Mouse (Mus musculus) adrenal gland, postnatal 25 days (tissue): Measurements from ENCODE around the gene Nit2. TPM values are rescaled to one million over a fixed set of nuclear protein-coding genes. Genes with fewer than 3 reads are reported as not detected.

Experiments
- DNase-seq: peaks from one replicate; pipeline ENCODE4 v3.0.0; 2021; ENCODE audit warnings: mixed read lengths
- total RNA-seq: library from RNA; stranded (reverse); gene quantifications from 2 replicates; pipeline ENCODE4 v1.2.3, GENCODE M21; 2021

Gene Nit2
- total RNA-seq, 1 experiment from 2014 or later: 61.0 TPM

GRCm38 (mm10) chr16:57162841-57163240 is 4.3 kb downstream of the Nit2 start:
- DNase-seq: no peak

- no peak for DNase-seq
These were observed 7.3 kb downstream of the Nit2 start for GRCm38 (mm10) chr16:57159835-57160234.

- no peak for DNase-seq
These were observed 9.4 kb downstream of the Nit2 start for GRCm38 (mm10) chr16:57157728-57158127.

GRCm38 (mm10) chr16:57157076-57157475 is 10.1 kb downstream of the Nit2 start:
- no peak for DNase-seq

- no peak for DNase-seq
These were observed 11.2 kb downstream of the Nit2 start for GRCm38 (mm10) chr16:57155899-57156298.

GRCm38 (mm10) chr16:57151437-57151836 is 15.7 kb downstream of the Nit2 start:
- no peak for DNase-seq

GRCm38 (mm10) chr16:57144741-57145140 is 22.4 kb downstream of the Nit2 start:
- peak; percentile 38 for DNase-seq

- DNase-seq: no peak
These were observed 33.5 kb downstream of the Nit2 start for GRCm38 (mm10) chr16:57133611-57134010.

- no peak for DNase-seq
These were observed 34.8 kb downstream of the Nit2 start for GRCm38 (mm10) chr16:57132326-57132725.

GRCm38 (mm10) chr16:57131544-57131943 is 35.6 kb downstream of the Nit2 start:
- no peak for DNase-seq

GRCm38 (mm10) chr16:57130752-57131400 is 36.3 kb downstream of the Nit2 start:
- DNase-seq: no peak

GRCm38 (mm10) chr16:57127825-57128224 is 39.3 kb downstream of the Nit2 start:
- DNase-seq: no peak

GRCm38 (mm10) chr16:57126268-57126667 is 40.9 kb downstream of the Nit2 start:
- no peak for DNase-seq

GRCm38 (mm10) chr16:57122682-57123445 is 44.3 kb downstream of the Nit2 start:
- DNase-seq: no peak

- peak; percentile 12 for DNase-seq
These were observed 45.2 kb downstream of the Nit2 start for GRCm38 (mm10) chr16:57121816-57122415.

GRCm38 (mm10) chr16:57120913-57121815 is 46.0 kb downstream of the Nit2 start, which contains the start of gene Tomm70a:
Gene Tomm70a (plus strand): TSS chr16:57121703.
- peak; percentile 92 for DNase-seq

- no peak for DNase-seq
These were observed 49.6 kb downstream of the Nit2 start for GRCm38 (mm10) chr16:57117562-57117961.

GRCm38 (mm10) chr16:57116066-57116465 is 51.1 kb downstream of the Nit2 start:
- no peak for DNase-seq
